Mouse (Mus musculus) heart, postnatal 14 days (tissue): Measurements from ENCODE around the gene Ppt2. TPM values are rescaled to one million over a fixed set of nuclear protein-coding genes. Genes with fewer than 3 reads are reported as not detected.
A peak's percentile ranks its signal among the peaks of the same experiment; 100 is the strongest.

Experiments
- DNase-seq, 2 experiments: peaks; one replicate each; pipeline ENCODE4 v3.0.0; 2021 to 2022
- intact Hi-C: fragments of 180-260 bp; cut with DNase I; formaldehyde crosslinking; loops from one replicate; pipeline ENCODE4 v1.15.1; 2025
- total RNA-seq, 2 experiments: library from RNA; stranded (reverse); gene quantifications; 2 replicates each; pipeline ENCODE4 v1.2.3; 2021

Ppt2 gene
- total RNA-seq, 2 experiments from 2014 or later = 42.6 to 43.2 TPM

DNA sequence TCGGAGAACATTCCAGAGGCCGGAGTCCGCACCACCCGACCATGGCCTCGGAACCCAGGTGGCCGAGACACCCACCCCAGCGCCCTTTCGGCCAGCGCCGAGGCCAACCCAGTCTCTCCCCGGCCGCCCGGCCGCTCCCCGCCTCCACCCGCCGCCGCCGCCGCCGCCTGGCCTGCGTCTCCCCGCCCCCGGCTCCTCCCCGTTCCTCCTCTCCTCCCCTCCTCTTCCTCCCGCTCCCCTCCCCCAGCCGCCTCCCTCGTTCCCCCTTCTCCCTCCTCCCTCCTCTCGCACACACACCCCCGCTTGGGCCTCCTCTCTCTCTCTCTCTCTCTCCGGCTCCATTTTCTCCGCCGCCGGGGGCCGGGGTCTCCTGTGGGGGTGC lies 36.3 kb downstream of the Ppt2 start:
- intact Hi-C loops = no loop called here
- DNase-seq = peak; percentile 92 to 93

DNA sequence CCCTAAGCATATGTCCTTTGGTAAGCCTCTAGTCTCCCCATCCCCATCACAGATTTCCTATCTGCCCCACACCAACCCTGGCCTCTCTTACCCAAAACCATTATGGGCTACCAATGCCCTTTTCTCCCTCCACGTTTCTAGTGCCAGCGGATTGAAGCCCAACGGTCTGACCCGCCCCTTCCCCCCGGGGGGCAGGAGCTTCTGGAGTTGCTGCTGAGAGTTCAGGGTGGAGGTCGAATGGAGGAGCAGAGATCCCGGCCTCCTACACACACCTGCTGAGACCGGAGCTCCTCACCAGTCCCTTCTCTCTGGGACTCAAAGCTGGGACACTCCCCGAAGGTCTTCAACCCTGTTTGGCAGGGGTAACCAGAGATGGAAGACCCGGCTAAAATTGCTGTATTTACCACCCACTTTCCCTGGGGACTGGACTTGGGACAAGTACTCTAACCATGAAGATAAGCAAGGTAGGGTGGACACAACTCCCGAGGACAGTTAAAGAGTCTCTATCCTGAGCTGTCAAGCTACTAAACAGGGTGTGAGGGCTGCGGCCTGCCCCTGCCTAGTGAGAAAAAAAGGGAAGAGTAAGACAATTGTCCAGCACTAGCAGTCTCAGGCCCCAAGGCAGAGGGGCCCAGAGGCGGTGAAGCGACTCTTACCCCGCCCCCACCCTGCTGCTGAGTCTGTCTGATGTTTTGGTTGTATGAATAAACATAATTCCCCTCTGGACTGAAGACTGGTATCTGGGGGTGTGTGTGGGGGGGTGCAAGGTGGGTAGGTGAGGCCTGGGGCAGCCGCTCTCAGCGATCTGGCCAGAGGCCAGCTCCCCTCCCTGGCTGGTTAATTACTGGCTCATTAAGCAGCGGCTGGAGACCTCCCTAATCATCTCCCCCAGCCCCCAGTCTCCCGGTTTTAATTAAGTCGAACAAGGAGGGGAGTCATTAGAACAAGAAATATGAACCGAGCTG lies 37.0 kb downstream of the Ppt2 start, which contains the start of gene Pbx2:
Pbx2 (plus strand) TSS at position 238 of the 965 bp plus-strand sequence.
- peak in 1 of 2 experiments; percentile 29 for DNase-seq
- intact Hi-C loops = no loop called here

DNA sequence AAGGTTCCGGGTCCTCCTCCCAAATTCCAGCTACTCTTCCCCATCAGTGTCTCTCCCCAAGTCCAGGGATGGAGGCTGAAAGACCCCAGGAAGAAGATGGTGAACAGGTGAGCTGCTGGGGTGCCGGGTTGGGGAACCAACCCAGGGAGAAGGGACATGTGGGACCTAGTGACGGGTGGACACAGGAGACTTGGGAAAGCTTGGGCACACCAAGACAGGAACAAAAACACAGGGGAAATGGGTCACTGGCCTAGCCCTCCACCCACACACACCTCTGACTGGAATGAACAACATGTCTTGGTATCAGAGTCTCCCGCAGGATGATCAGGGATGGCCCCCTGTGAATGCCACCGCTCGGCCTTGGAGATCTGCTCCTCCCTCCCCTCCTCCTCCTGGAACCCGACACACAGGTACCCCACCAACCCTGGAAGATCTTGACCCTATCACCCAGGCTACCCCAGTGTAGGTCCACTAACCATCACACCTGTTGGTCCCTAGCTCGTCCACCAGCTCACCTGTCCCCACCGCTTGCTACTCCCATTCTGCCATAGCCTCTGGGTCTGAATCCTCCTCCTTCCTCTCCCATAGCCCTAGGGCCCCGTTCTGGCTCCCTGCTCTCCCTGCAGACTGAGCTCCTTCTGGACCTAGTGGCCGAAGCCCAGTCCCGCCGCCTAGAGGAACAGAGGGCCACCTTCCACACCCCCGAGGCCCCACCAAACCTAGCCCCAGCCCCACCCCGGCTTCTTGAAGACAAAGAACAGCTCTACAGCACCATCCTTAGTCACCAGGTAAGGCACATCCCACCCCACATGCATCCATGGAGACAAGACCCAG lies 37.9 kb downstream of the Ppt2 start:
- DNase-seq = peak in 1 of 2 experiments; percentile 28
- intact Hi-C loops = no loop called here

- intact Hi-C loops = no loop called here
- peak; percentile 72 to 73 for DNase-seq
Measured at GRCm38 (mm10) chr17:34589681-34590101, 38.6 kb downstream of the Ppt2 start, which contains the start of gene Gpsm3. Gene Gpsm3 (plus strand): TSS chr17:34589806.

GRCm38 (mm10) chr17:34589206-34589605 lies 39.1 kb downstream of the Ppt2 start:
- intact Hi-C loops = no loop called here
- no peak for DNase-seq

GRCm38 (mm10) chr17:34588767-34589166 lies 39.5 kb downstream of the Ppt2 start:
- intact Hi-C loops = no loop called here
- DNase-seq = no peak

DNA sequence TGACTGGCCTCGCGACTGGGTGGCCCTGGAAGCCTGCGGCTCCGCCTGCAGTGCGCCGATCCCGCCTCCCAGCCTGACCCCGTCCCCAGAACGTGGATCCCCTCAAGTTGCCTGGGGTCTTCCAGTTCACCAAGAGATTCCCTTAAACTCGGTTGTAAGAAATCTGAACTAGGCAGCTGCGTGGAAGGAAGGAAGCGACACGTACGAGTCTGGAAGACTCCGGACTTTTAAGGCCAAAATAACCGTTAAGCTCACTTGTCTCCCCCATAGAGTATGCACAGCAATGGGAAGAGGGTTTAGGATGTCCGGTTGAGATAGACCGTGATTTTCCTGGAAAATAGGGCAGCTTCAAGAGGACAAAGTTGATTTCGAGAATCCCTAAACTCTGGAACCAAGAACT lies 40.5 kb downstream of the Ppt2 start:
- DNase-seq = no peak
- intact Hi-C loops = no loop called here

- intact Hi-C loops = no loop called here
- peak; percentile 98 to 99 for DNase-seq
Measured at GRCm38 (mm10) chr17:34587423-34587811, 40.9 kb downstream of the Ppt2 start.

DNA sequence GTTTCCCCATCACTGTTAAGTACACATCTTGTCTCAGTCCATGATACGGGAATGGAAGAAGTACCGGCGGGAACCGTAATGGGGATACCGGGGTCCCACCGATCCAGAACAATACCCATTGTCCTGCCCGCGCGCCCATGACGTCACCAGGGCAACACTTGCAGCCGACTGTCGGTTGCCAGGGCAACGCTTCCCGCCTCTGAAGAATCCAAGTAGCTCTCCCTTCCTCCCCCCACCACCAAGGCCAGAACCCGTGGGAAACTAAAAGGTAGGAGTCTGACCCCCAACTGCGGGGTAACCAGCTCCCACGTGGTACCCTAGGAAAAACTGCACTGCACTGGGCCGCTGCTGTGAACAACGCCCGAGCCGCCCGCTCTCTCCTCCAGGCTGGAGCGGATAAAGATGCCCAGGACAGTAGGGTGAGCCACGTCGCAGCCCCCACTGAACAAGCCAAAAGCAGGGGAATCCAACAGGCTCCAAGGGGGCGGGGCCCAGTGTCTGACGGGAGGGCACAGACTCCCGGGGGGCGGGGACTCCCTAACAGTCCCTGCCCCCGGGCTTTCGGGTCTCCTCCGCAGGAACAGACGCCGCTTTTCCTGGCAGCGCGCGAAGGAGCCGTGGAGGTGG lies 41.4 kb downstream of the Ppt2 start:
- peak; percentile 83 to 88 for DNase-seq
- intact Hi-C loops = no loop called here

- intact Hi-C loops = loop anchor here (2.0 kb wide), 1 partner anchor 15 kb away; no protein-coding TSS in a partner anchor
- DNase-seq = no peak
Measured at GRCm38 (mm10) chr17:34585877-34586771, 42.2 kb downstream of the Ppt2 start.

DNA sequence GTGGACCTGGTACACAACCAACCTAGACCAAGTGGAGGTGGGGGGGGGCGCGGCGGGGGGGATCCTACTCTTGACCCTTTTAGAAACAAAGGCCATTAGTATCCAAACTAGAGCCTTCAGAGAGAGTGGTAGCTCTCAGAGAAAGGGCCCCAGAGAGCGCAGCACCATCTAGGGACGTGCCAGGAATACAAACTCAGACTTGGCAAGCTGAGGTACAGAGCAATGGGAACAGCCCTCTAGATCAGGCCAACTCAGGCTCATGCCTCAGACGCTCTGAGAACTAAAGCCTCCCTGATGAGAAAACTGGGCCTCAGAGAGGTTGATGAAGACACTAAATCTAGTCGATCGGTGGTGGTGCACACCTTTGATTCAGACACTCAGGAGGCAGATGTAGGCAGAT lies 43.2 kb downstream of the Ppt2 start:
- DNase-seq = no peak
- intact Hi-C loops = loop anchor here (2.0 kb wide), 1 partner anchor 14 kb away; no protein-coding TSS in a partner anchor

DNA sequence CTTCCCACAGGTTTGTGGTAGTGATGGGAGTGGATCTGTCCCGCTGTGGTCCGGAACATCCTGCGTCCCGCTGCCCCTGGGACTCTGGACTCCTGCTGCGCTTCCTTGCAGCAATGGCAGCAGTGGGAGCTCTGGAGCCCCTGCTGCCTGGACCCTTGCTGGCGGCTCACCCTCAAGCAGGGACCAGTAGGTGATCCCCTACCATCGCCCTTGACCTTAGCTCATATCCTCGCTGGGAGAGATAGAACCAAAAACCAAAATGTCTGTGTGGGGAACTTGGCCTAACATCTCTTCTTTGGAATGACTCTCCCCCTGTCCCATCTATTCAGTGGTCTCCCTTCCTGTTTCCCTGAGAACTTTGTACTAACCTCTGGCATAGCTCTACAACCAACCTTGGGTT lies 44.5 kb downstream of the Ppt2 start:
- no peak for DNase-seq
- intact Hi-C loops = loop anchor here (2.0 kb wide), 1 partner anchor 13 kb away; no protein-coding TSS in a partner anchor

DNA sequence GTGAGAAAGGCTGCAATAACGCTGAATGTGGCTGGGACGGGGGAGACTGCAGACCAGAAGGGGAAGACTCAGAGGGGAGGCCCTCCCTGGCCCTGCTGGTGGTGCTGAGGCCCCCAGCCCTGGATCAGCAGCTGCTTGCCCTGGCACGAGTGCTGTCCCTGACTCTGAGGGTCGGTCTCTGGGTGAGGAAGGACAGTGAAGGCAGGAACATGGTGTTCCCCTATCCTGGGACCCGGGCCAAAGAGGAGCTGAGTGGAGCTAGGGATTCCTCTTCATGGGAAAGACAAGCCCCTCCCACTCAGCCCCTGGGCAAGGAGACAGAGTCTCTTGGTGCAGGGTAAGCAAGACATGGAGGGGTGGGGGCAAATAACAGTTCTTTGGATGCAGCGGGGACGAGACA lies 44.9 kb downstream of the Ppt2 start:
- intact Hi-C loops = no loop called here
- no peak for DNase-seq

DNA sequence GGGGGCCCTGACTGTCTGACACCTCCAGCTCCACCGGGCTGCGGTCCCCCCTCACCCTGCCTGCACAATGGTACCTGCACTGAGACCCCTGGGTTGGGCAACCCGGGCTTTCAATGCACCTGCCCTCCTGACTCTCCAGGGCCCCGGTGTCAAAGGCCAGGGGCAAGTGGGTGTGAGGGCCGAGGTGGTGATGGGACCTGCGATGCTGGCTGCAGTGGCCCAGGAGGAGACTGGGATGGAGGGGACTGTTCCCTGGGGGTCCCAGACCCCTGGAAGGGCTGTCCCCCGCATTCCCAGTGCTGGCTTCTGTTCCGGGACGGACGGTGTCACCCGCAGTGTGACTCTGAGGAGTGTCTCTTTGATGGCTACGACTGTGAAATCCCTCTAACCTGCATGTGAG lies 45.8 kb downstream of the Ppt2 start:
- intact Hi-C loops = no loop called here
- no peak for DNase-seq

- intact Hi-C loops = no loop called here
Measured at GRCm38 (mm10) chr17:34578070-34578469, 50.2 kb downstream of the Ppt2 start.

DNA sequence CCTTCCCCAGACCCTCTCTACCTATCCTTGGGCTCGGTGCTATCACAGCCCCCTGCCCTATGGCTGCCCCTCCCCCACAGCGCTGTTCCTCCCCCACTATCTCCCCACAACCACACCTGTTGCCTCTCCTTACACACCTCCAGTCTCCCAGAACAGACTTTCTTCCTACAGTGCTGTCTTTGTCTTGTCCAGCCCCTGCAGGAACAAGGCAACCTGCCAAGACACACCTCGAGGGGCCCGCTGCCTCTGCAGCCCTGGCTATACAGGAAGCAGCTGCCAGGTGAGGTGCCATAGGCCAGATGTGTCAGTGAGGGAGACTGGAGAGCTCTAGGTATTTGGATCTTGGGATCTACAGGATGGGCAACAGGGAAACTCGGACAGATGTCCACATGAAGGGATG lies 51.7 kb downstream of the Ppt2 start:
- intact Hi-C loops = no loop called here
- DNase-seq = no peak

More at GRCm38 (mm10) chr17:34578070-34578469, 50.2 kb downstream of the Ppt2 start:
- DNase-seq = no peak

DNA sequence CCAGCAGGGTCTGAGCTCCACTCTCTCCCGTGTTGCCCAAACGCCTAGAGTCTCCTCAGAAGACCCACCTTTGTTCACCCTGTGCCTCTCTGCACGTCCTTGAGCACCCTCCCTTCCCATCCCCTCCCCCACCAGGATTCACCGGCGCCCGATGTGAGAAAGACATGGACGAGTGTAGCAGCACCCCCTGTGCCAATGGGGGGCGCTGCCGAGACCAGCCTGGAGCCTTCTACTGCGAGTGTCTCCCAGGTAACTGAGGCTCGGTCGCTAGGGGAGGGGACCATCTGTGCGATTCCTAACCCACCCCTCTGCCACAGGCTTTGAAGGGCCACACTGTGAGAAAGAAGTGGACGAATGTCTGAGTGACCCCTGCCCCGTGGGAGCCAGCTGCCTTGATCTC lies 55.9 kb downstream of the Ppt2 start:
- intact Hi-C loops = loop anchor here (1.0 kb wide), 1 partner anchor 47 kb away; no protein-coding TSS in a partner anchor
- no peak for DNase-seq

DNA sequence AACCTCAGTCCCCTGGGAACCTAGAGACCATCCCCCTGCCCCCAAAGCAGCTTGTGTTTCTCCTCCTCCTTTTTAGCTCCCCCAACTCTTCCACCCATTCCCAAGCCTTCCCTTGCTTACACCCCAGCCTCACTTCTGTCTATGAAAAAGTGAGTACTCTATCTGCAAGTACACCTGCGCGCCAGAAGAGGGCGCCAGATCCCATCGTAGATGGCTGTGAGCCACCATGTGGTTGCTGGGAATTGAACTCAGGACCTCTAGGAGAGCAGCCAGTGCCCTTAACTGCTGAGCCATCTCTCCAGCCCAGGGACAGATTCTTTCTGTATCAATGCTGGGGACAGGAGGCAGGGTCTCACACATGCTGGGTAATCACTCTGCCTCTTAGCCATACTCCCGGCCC lies 56.4 kb downstream of the Ppt2 start:
- no peak for DNase-seq
- intact Hi-C loops = loop anchor here (1.0 to 2.0 kb wide), 2 partner anchors 13 to 47 kb away; no protein-coding TSS in a partner anchor

DNA sequence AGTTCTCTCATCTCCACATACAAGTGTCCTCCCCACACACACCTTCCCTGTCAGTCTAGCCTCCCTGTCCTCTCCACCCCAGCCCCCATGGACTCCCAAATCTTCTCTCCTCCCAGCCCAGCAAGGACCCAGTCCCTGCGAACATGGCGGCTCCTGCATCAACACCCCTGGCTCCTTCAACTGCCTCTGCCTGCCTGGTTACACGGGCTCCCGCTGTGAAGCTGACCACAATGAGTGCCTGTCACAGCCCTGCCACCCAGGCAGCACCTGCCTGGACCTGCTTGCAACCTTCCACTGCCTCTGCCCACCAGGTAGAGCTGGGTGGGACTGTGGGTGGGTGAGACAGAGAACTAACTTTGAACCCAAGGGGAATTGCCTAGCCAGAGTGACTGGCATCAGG lies 58.4 kb downstream of the Ppt2 start:
- intact Hi-C loops = loop anchor here (2.0 kb wide), 1 partner anchor 15 kb away; no protein-coding TSS in a partner anchor
- DNase-seq = no peak
